Mouse (Mus musculus): Measurements from ENCODE around the gene Xxylt1.

GRCm38 (mm10) chr16:30933366-30933765 lies 147.9 kb downstream of the Xxylt1 start:
- TF ChIP-seq CTCF (conservative IDR thresholded peaks at IDR 0.05; ENCODE audit: insufficient read depth, insufficient read length, low read depth, low read length) (no peak), POLR2A (IDR thresholded peaks at IDR 0.05; ENCODE audit: low read depth, low read length) (no peak)

Measured in kidney, adult 2 months (tissue).